Comparison of ENCODE assay signal across 19 mouse cellular contexts in genomic region chr6:119758490-119758889, GRCm38 (mm10).
DNase-seq lines count a peak whose midpoint lies in the region; ATAC-seq and TF ChIP-seq lines count a peak whose summit lies in the region.
"Had no signal": no experiment of that assay in that cellular context is flagged by ENCODE, and none has a peak within 500 bp of the region (broad histone marks: within the 10 kb centered on the region; RNA-seq: fewer than 3 reads in every experiment).

No protein-coding gene starts in this region.

- intact Hi-C loops in gastrocnemius, adult 2 months (cut with DNase I): no loop called here

- ATAC-seq in granulocyte monocyte progenitor cell, adult 5-6 weeks (replicated peaks; ENCODE audit: poor library complexity, severe bottlenecking): no peak
- ATAC-seq: inflammation-experienced regulatory T-cells, adult 6 months had no signal

- peak; percentile 10; the same call in 1 of the 2 replicates for TF ChIP-seq CTCF in gastrocnemius, adult 2 months (IDR thresholded peaks at IDR 0.05)
- TF ChIP-seq CTCF in layer of hippocampus, adult 2 months (conservative IDR thresholded peaks at IDR 0.05): peak; percentile 55

- DNase-seq in gastrocnemius, adult 2 months: no peak
- DNase-seq in gastrocnemius, postnatal 25 days: no peak
- DNase-seq in layer of hippocampus, adult 2 months (ENCODE audit: low spot score in 2 of 2): no peak
- DNase-seq in layer of hippocampus, adult 8-10 months (ENCODE audit: low spot score in 2 of 2): no peak
- peak; percentile 3 for DNase-seq in retina, postnatal 1 day
- no peak for DNase-seq in retina, embryonic 14.5 days (ENCODE audit: low spot score)
- DNase-seq: adrenal gland, adult 8-10 months; cerebellum, adult 11 months; cerebellum, postnatal 25 days; heart, adult 18-20 months; layer of hippocampus, postnatal 36 days; thymus, postnatal 36 days had no signal

- no peak overlapping the region for H3K4me3 ChIP-seq in gastrocnemius, adult 2 months
- H3K4me3 ChIP-seq in layer of hippocampus, adult 2 months: no peak overlapping the region
- H3K4me3 ChIP-seq: embryonic facial prominence, embryonic 15.5 days; hindbrain, embryonic 10.5 days; kidney, embryonic 15.5 days; limb, embryonic 15.5 days; neural tube, embryonic 12.5 days had no signal

- H3K27ac ChIP-seq in gastrocnemius, adult 2 months: no peak overlapping the region
- no peak overlapping the region for H3K27ac ChIP-seq in layer of hippocampus, adult 2 months
- H3K27ac ChIP-seq: embryonic facial prominence, embryonic 15.5 days; hindbrain, embryonic 10.5 days; kidney, embryonic 15.5 days; limb, embryonic 15.5 days; neural tube, embryonic 12.5 days had no signal
